Mouse (Mus musculus) small intestine, adult 2 months (tissue): ENCODE data around the gene Gabrd. TPM values are rescaled to one million over a fixed set of nuclear protein-coding genes. Genes with fewer than 3 reads are reported as not detected.

Experiments
- H3K27ac ChIP-seq: fragments of 200-500 bp; 2 replicates; pipeline ENCODE4 v1.5.1; 2012; ENCODE audit warnings: low read depth, low read length, control low read depth, inconsistent platforms; ENCODE audit not compliant: insufficient read depth
- H3K27me3 ChIP-seq: fragments of 200-500 bp; 2 replicates; pipeline ENCODE4 v1.6.1; 2012; ENCODE audit warnings: mild to moderate bottlenecking, moderate library complexity, low read length, inconsistent platforms; ENCODE audit not compliant: control insufficient read depth, insufficient read depth
- H3K36me3 ChIP-seq: fragments of 200-500 bp; 2 replicates; pipeline ENCODE4 v1.6.1; 2012; ENCODE audit warnings: mild to moderate bottlenecking, low read length, control low read depth, inconsistent platforms; ENCODE audit not compliant: control insufficient read depth, insufficient read depth
- H3K4me1 ChIP-seq: fragments of 200-500 bp; 2 replicates; pipeline ENCODE4 v1.6.1; 2012; ENCODE audit warnings: low read length, inconsistent platforms, mixed read lengths; ENCODE audit not compliant: control insufficient read depth, insufficient read depth, insufficient read length
- H3K4me3 ChIP-seq: fragments of 200-500 bp; 2 replicates; pipeline ENCODE4 v1.5.1; 2012; ENCODE audit warnings: low read depth, mild to moderate bottlenecking, control low read depth, inconsistent platforms, low read length, moderate library complexity
- CTCF ChIP-seq: fragments of 200-500 bp; IDR thresholded peaks from 2 replicates; pipeline ENCODE4 v1.5.1; 2012; ENCODE audit warnings: low read depth, mild to moderate bottlenecking, control low read depth, inconsistent platforms, low read length, moderate library complexity, mixed read lengths; ENCODE audit not compliant: insufficient replicate concordance, insufficient read length; ENCODE audit errors: extremely low read depth
- POLR2A ChIP-seq: fragments of 200-500 bp; IDR thresholded peaks from 2 replicates; pipeline ENCODE4 v1.6.1; 2012; ENCODE audit warnings: low read depth, mild to moderate bottlenecking, control low read depth, inconsistent platforms, low read length, moderate library complexity
- WGBS: fragments of 180-500 bp; shearing (Covaris S2); methylation state at CpG from one replicate; pipeline ENCODE4 v1.1.7; 2018; 5-methylcytosine and 5-hydroxymethylcytosine counted together
- polyA plus RNA-seq: library from polyadenylated mRNA; depleted of rRNA; stranded (reverse); fragments of >200 nt; gene quantifications from 2 replicates; pipeline ENCODE4 v1.2.3, GENCODE M21; 2012; rRNA removed

Gene Gabrd
- polyA plus RNA-seq, 1 experiment = 1.3 TPM

- TF ChIP-seq CTCF = no peak
- WGBS = 72% methylated on average over 3 of the region's 3 CpGs
- Histone ChIP-seq H3K4me3 (no peak overlapping the region), H3K27me3 (no peaks in the 10 kb centered on the region), H3K27ac (no peak overlapping the region), H3K36me3 (peaks cover 4% of the 10 kb centered on the region; the same call in 1 of the 2 replicates), H3K4me1 (no peaks in the 10 kb centered on the region)
These were observed 53.7 kb downstream of the Gabrd start for GRCm38 (mm10) chr4:155344299-155344600.

DNA sequence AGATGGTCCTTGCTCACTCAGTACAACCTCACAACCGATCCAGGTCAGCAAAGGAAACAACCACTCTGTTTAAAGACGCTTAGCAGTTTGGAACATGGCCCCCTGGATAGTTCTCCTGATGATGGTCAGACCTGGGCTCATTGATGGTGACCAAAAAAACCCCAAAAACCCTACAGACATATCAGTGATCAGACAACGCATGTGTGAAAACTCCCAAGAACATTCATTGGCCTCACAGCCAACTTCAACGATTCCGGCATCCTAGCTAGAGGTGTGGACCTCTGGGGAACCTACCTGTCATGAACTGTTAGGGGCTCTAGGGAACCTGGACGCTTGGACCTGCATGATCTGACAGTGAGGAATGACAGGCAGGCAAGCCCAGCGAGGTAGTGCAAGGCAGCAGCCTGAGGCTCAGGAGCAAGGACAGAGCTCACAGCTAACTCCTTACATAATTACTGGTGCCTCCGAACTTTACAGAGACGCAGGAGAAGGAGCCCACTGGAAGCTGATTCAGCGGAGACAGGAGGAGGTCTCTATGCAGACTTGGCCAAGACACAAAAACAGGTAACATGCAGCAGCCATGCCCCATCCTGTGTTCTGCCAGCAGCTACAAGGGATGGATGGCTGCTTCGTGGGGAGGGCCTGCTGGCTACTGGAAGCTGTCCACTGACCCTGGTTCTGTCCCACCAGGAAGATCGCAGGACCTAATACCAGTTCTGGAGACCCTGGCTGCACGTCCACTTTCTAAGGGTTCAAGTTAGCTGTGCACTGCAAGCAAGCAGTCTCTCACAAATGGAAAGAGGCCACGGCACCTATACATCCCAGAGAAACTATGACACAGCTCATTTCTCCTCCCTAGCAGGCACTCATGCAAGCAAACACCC lies 54.3 kb downstream of the Gabrd start:
- H3K27me3 ChIP-seq = no peaks in the 10 kb centered on the region
- H3K27ac ChIP-seq = no peak overlapping the region
- no peak for TF ChIP-seq POLR2A
- H3K4me3 ChIP-seq = no peak overlapping the region
- no peaks in the 10 kb centered on the region for H3K4me1 ChIP-seq
- 0 out of 2 replicates have a peak, but pooled peaks cover 2% of the 10 kb centered on the region for H3K36me3 ChIP-seq
- whole genome bisulfite sequencing = 90% methylated on average over 14 of the region's 14 CpGs

DNA sequence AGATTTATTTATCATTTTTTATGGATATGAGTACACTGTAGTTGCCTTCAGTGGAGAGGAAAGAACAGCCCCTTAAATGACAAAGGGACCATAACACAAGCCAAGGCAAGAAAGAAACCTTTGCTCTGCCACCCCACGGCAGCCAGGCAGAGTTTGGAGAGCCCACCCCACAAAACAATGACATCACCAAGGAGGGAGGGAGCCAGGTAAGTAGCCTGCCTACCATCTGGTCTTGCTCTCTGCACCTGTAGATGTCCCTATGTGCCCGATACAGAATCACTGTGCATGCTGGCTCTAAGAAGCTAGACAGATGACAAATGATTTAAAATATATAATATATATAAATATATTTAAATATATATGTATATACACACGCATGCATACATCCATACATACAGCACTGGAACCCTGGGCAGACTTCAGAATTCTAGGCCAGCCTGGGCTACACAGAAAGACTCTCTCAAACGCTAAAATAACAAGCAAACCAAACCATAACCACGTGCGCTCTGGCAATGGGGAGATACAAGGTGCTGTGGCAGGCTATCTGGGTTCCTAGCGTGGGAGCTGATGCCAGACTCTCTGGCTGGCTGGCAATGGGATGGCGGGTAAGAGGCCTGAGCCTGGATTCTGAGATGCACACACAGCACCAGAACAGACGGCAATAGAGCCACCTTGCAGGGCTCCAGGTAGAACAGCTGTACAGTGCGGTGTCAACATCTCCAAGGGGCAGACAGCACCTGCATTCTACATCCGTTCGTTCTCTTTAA lies 61.4 kb downstream of the Gabrd start:
- H3K27me3 ChIP-seq = no peaks in the 10 kb centered on the region
- no peak overlapping the region for H3K27ac ChIP-seq
- TF ChIP-seq CTCF = no peak
- TF ChIP-seq POLR2A = no peak
- H3K4me3 ChIP-seq = no peak overlapping the region
- peaks cover 1% of the 10 kb centered on the region; the same call in 1 of the 2 replicates for H3K36me3 ChIP-seq
- WGBS = 91% methylated on average over 12 of the region's 12 CpGs
- no peaks in the 10 kb centered on the region for H3K4me1 ChIP-seq

Other genes with a start within 250 kb of the Gabrd start
- gene Ski, start 175.5 kb downstream of the Gabrd start, polyA plus RNA-seq = 27.8 and 48.0 TPM in 2 replicates
- 22.5 and 52.0 TPM in 2 replicates for gene Faap20, start 148.3 kb downstream of the Gabrd start, polyA plus RNA-seq
- 22.1 and 73.8 TPM in 2 replicates for gene Prkcz, start 36.8 kb downstream of the Gabrd start, polyA plus RNA-seq
- gene Cfap74, start 11.1 kb upstream of the Gabrd start, polyA plus RNA-seq = 0.11 and 1.4 TPM in 2 replicates
- gene Tmem52, start 71.0 kb upstream of the Gabrd start, polyA plus RNA-seq = 0.69 and 2.1 TPM in 2 replicates
- 690 and 1,603 TPM in 2 replicates for gene Gnb1, start 93.2 kb upstream of the Gabrd start, polyA plus RNA-seq
- gene Nadk, start 164.3 kb upstream of the Gabrd start, polyA plus RNA-seq = 76.8 and 135 TPM in 2 replicates
- gene Slc35e2, start 203.3 kb upstream of the Gabrd start, polyA plus RNA-seq = 14.2 and 20.1 TPM in 2 replicates
- gene Cdk11b, start 226.7 kb upstream of the Gabrd start, polyA plus RNA-seq = 24.6 and 51.4 TPM in 2 replicates
- not detected in 2 replicates for gene Gm10563, start 247.3 kb upstream of the Gabrd start, polyA plus RNA-seq